Mouse (Mus musculus): ENCODE results near the gene Tlx3.

The Tlx3 gene

DNA sequence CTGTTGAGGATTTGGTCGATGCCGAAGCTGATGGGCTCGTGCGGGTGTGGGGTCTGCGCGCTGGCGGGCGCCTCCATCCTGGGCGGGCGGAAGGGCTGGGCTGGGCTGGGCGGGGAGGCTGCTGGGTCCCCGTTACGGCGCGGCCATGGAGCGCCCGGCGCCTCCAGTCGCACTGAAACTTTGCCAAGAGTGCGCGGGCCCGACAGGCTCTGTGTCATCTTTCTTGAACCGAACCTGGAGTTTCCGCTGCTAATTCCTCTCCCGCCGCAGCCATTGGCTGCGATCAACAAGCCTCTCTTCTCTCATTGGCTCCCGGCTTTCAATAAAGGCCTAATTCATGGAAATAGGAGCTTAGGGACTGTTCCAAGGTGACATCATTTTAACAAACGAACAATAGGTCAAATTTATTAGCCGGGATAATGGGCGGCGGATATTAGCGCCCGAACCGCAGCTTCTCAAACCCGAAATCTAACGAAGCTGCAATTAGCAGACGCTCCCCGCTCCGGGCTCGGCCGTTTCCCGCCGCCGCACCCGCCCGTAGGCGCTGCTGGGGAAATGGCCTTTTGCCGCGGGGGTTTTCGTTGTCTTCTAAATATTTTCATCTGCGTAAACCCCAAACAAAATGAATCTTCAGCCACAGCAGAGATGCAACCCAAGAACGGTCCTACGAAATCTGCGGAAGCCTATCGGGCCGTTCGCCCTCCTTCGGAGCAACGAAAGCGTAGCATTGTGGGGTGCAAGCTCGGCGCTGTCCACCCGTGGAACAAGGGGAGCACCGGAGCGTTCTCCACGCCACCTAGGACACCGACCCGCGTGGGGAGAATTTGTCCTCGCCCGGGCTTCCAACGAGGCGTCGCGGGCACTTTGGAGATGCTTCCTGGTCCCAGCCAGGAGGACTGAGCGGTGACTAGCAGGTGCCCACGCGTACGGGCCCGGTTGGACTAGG is at the start of gene Tlx3:
TSS of gene Tlx3 (minus strand) at position 207 of the 946 bp plus-strand sequence.
- DNase-seq (ENCODE audit: low spot score in 2 of 2), result no peak

DNA sequence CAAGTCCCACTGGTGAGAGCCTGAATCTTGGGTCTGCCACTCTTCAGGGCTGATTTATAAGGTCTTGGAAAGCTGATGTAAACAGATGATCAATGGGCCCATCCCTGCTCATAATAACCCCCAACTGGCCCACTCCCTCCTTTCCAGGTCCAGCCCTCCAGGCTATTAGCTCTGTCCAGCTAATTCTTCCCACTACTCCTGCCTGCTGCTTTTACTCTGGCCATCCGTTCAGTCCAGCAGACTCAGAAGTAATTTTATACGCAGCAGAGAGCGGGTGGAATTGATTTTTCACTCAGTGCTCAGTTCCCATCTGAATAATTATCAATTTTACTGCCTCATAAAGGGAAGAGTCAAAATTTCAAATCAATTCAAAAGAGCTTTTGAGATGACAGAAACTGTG is 36.9 kb upstream of the Tlx3 start:
- DNase-seq (ENCODE audit: low spot score in 2 of 2), result no peak

DNA sequence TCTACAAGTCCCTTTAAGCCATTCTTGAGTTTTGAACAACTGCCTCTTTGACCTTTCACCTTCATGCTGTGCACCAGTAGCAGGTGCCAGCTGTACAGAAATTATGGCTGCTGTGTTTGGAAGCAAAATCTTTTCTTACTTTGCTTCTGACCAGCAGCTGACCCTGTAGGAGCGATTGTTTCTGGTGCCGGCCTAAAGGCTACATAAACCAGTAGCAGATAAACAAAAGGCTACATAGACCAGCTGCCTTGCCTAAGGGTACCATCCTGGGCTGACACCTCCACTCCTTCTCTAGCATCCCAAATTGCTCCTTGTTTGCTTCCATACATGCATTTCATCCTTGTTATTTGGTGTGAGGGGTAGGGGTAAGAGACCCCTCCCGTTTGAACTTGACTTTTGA is 30.7 kb upstream of the Tlx3 start:
- DNase-seq (ENCODE audit: low spot score in 2 of 2), result no peak

DNA sequence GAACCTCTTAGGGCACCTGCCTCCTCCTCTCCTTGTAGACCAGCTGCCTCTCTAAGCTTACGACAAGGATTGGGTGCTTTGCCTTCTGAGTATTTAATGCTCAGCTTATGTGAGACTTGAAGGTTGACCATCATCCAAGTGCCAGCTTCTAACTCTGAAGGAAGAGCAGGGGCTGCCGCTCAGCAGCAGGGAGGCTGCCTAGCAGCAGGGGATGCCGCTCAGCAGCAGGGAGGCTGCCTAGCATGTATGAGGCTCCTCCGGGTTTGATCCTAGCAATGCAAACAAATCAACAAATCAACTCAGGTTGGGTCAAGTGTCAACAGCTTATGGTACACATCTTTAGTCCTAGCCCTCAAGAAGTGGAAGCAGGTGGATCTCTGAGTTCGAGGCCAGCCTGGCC is 28.7 kb upstream of the Tlx3 start:
- no peak for DNase-seq (ENCODE audit: low spot score in 2 of 2)

DNA sequence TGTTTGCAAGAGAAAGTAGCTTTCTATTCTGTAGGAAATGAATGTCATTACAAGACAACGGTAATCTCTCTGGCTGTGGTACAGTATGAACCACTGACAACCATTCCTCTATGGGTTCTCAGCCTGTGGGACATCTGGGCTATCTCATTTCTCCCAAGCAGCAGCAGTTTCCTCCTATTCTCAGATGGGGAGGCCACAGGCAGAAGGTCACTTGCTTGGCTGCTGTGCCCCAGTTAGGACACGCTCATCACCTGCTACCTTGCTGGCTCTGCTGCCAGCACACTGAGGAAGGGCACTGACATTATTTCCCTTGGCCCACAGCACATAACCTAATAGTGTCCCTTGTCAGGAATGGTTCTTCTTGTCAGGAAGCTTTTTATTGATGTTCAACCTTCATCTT is 24.8 kb upstream of the Tlx3 start:
- DNase-seq (ENCODE audit: low spot score in 2 of 2), result no peak

DNA sequence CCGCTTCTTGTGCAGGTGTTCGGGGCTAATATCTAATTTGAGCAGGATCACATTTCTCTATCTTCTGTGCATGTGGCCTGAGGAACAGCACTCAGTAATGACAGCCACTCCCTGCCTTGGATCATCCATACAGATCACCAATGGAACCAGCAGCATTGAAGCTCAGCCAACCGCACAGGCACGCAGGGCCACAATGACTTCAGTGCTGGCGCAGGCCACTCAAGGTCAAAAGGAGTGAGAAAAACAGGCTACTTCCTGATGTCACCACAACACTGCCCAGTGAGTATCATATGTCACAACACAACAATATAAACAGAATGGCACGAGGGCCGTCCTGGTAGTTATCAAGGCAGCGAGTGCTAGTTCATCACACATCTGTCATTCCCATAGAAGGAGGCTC is 23.1 kb upstream of the Tlx3 start:
- DNase-seq (ENCODE audit: low spot score in 2 of 2), result no peak

DNA sequence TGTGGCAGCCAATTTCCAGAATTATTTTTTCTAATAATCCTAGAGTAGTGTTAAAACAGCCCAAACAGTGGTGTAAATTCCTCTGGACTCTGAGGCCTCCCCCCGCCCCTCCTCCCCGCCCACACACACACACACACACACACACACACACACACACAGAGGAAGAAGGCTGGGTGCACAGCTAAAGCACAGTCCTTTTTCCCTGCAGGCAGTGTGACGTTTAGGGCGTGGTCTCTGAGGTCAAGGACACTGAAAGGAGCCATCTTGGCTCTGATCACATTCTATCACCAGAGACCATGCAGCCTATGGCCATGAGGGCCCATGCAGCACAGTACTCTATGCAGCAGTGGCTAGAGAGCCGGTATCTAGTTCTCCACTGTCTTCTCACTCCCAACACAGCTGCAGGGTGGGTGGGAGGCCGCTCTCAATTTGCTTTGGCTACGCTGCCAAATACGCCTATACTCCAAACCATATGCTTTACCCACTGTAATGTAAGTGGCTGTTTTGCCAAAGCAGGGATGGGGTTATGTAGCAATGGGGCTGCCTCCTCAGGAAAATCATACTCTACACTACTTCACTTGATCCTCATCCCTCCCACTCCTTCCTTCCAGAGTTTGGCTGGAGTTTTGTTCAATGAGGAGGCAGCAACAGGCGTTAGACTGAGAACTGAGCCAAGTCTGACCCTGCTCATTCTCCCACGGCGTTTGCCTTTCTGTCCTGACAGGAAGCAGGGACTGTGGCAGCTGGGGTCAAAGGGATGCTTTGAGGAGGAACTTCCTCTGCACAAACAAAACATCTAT is 18.4 kb upstream of the Tlx3 start:
- DNase-seq (ENCODE audit: low spot score in 2 of 2), result no peak

DNA sequence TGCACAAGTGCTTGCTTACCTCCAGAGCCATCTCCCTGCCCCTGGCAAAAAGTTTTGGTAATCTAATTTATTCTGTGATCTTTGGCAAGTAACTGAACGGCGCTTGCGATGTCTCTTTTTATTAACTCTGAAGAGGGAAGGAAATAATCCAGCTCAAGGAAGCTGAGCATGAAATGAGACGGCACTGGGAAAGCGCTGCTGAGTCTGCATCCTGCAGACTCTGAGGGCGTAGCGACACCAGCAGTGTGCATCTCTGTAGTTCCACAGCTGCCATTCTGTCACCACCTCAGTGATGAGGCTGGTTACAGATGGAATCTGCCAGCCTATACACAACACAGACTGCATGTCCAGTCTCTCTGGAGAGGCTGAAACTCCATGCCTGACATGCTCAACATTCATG is 17.4 kb upstream of the Tlx3 start:
- DNase-seq (ENCODE audit: low spot score in 2 of 2), result no peak

DNA sequence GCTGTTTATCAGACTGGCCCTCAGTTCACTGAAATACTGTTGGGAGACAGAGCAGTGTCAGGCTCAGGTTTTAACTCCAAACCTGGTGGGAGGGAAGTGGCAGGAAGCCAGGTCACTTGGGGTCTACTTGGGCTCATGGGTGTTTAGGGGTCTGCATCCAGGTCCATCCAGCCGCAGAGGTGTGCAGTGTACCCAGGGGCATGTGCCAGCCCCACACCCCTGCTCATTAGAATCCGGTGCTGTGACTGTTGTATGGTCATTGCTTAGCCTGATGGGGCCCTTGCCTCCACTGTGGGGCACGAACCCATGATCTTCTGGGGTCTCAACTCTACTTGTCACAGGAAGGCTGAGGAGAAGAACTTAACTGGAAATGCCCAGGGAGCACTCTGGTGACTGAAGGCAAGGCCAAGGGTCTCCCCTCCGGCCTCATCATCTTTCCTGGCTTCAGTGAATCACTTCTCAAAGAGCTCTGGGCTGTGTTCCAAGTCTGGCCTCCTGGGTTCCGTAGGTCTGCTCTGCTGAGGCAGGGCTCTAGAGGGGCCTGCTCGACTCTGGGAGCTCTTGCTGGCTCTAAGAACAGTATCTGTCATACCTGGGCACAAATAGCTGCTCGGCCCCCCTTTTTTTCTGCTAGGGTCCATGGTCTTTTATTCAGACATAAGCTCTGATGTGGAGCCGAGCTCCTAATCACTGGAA is 14.1 kb upstream of the Tlx3 start:
- no peak for DNase-seq (ENCODE audit: low spot score in 2 of 2)

DNA sequence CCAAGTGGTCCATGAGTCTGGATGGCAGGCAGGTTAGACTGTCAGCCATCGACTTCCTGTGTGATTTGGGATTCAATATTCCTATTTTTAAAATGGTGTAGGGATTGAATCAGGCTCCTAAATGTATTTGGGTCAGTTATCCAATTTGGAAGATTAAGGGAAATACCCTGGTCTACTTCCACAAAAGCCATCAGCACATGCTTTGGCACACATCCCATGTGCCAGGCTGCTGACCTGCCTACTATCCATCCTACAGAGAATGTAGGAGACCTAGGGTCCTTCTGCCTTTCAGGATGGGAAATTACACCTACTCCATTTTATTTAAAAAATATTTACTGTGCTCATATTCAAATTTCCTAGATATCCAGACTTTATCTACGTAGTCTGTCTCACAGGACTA is 4.0 kb upstream of the Tlx3 start:
- DNase-seq (ENCODE audit: low spot score in 2 of 2), result no peak

DNA sequence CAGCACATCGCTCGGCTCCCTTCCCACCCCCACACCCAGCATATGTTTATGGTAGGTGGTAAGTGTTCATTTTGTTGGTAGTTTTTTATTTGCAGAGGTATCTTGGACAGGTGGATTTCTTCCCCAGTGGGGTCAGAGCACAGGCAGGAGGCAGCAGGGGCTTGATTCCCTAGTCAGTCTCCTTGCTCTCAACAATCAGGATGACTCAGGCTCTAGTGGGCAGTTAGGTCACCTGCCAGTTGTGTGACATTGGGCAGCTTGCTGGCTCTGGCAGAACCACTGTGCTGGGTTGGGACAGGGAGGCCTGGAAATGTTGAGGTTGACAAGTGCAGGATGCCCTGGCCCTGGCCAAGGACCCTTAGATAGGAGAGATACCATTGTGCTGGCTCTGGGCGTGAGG is 1.6 kb upstream of the Tlx3 start:
- DNase-seq (ENCODE audit: low spot score in 2 of 2), result no peak

DNA sequence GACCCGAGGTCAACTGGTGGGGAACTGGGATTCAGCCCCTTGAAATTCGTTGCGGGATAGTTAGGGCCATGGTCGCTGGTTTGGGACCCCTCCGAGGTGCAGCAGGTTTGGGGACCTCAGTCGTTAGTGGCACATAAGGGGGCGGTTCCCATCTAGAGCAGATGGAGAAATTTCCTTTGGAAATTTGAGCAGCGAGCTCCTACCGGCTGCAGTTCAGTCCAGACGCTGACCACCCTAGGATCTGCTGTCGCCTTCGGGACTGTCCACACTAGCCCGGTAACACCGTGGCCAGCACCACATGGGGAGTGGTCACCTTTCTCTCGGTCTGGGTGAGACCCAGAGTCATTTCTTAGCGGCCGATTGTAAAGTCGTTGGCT is 928 bp upstream of the Tlx3 start:
- DNase-seq (ENCODE audit: low spot score in 2 of 2), result no peak

DNA sequence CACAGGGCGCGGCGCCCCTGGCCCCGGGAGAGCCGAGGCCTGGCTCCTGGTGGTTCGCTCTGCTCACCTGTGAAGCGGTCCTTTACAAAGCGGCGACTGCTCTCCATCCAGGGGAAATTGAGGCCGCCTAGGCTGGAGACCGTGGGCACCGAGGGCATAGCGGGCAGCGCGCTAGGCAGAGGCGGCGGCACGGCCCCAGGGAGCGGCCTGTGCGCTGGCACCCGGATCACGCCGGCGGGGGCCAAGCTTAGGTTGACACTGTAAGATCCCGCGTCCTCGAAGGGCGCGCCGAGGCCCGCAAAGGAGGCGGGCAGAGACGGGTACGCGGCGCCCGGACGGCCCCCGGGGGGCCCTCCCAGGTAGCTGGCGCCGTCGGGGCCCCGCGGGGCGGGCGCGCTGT is 417 bp downstream of the Tlx3 start:
- DNase-seq (ENCODE audit: low spot score in 2 of 2), result no peak

DNA sequence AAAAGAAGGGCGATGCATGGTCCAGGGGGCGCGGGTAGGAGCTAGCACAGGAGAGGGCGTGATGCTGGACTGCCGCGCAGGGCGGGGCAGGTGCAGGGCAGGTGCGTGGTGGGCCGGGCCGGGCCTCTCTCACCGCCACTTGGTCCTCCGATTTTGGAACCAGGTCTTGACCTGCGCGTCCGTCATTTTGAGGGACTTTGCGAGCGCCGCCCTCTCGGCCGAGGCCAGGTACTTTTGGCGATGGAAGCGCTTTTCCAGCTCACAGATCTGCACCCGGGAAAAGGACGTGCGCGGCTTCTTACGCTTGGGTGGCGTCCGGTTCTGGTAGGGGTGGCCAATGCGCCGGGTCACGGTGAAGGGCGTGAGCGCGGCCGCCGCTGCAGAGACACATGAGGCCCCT is 1.1 kb downstream of the Tlx3 start:
- DNase-seq (ENCODE audit: low spot score in 2 of 2), result no peak

DNA sequence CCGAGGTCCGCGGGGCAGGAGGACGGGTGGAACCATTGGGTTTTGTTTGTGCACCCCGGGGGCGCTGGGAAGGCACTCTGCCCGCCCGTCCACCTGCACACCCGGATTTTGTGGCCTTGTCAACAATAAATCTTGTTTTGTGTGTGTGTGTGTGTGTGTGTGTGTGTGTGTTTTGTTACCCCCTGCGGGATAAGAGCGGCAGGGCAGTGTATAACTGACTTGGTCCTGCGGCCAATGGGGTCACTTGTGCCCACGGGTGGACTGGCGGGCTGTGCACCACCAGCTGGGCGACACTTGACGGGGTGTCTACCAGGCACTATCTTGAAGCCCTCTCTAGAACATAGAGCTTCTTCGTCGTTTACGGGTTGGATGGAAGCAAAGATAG is 1.8 kb downstream of the Tlx3 start:
- DNase-seq (ENCODE audit: low spot score in 2 of 2), result no peak

DNA sequence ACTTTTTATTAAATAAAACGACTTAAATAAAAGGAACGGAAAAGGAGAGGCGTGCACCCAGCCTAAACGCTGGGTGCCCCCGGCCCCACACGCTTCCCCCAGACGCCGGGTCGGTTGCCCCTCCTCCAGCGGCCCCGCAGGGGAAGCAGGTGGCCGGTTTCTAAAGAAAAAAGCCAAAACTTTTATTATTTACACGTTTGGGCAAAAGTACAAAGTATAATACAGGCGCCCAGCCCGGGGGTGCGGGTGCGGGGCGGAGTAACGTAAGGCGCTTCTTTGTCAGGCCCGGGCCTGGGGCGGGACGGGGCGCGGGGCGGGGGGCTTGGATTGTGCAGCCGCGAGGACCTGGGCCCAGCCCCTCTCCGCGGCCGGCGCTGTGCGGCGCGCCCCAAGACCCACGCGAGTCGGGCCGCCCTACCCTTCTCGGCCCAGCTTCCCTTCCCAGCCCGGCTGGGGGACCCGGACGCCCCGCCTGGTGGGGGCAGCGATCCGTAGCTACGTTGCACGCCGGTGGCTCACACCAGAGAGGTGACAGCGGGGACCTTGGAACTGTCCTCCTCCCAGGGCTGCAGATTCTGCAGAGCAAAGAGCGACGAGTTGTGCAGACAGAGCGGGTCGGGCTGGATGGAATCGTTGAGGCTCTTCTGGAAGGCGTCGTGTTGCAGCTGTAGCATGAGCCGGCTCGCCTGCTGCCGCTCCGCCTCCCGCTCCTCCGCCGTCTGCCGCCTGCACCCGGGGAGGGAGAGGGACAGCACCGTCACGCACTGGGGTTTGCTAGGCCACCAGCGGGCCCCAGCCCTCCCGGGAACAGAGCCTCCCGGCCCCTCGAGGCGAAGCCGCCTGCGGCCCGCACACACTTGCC is 2.4 kb downstream of the Tlx3 start:
- no peak for DNase-seq (ENCODE audit: low spot score in 2 of 2)

DNA sequence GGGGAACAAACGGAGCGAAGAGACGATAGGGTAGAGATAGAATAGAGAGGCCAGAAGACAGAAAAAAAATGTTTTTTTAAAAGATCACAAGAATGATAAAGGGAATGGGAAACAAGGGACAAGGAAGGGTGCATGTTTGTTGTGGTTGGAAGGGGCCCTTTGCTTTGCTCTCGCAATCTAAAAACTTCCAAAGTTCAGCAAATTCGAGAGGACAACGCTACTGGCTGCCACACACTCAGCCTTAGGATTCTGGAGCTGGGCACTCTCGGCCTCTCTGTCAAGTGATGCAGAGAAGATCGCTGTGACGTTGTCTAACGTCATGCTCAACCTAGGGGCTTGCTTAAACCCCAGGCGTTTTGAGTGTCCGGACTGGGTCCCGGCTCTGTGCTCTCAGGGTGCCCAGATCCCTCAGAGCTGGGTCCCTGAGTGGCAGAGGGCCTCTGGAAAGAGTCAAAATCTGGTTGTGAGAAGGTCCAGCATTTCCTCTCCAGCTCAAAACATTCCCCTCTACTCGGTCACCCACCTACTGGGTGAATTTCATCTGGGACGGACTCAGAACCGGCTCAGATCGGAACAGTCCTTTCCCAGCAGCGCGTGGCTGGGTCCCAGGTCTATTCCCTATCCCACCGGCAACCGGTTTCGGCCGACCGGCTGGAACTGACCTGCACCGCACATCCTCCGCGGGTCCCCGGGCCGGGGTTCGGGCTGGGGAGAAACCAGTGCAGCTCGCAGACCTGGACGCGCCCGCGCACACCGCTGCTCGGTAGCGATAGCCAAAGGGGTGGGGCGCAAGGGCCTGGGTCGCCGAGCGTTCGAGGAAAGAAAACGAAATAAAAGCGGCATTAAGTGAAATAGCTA is 3.3 kb downstream of the Tlx3 start:
- no peak for DNase-seq (ENCODE audit: low spot score in 2 of 2)

DNA sequence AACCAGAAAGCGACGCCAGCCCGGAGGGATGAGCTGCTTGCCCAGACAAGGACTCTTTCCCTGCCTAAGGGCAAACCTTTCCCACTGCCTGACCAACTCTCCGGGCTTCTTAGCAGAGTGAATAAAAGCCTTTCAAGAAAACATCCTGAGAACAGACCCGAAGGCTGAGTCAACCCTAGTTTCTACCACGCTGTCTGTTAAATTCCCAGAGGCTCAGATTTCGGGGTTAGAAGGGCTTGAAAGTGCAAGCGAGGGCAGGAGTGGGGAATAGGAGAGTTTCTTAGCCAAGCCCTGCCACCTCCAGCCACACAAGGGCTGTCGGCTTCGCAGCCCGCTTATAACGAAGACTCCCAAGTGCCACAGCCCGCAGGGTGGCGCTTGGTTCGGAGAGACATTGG is 4.3 kb downstream of the Tlx3 start:
- DNase-seq (ENCODE audit: low spot score in 2 of 2), result no peak

DNA sequence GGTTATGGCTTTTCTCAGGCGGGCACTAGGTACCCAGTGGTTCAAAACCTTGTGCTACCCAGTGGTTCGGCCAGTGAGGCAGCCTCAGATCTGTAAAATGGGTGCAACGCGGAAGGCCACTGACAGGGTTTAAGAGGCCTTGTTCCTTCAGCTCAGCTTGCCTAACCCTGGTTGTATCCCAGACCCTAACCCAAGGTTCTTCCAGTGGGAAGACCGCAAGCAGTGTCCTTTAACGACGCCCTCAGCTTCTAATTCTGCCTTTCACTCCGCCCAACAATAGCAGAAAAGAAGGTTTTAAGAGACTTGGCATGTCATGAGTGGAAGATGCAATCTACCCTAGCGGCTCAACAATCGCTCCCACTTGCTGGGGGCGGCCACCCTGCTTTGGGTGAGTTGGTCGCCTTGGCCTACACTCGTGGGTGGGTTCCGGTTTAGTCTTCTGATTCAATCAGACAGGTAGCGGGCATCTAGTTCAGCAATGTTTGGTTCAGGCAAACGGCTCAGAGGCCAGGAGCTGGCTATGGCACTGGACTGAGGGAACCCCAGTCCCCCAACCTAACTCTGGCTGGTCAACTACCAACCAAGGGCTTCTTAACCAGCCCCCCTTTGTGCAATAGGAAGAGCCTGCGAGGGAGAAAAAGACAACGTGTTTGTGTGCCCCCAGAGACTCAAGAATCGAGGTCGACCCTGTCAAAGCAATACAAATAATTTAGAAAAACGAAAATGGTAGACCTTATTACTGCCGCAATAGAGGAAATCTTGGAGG is 4.9 kb downstream of the Tlx3 start:
- no peak for DNase-seq (ENCODE audit: low spot score in 2 of 2)

DNA sequence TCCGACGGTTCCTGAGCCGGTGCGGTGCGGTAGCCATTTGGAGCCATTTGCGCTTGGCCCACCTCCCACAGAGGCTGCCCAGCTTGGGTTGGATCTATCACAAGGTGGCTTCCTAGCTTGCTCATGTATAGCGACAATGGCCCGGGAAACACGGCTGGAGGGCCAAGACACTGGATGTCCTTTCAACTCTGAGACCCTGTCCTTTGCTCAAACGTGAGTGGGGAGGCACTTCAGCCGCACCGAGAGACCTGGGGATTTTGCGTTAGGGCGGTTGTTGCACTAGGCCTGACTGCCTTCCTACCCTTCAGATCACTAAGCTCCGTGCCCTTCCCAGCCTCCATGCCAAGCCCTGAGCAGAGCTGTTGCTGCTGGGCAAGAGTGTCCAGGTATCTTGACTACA is 5.7 kb downstream of the Tlx3 start:
- DNase-seq (ENCODE audit: low spot score in 2 of 2), result no peak

Measured in urinary bladder, postnatal 4 days (tissue).